Mouse (Mus musculus) frontal cortex, postnatal 25 days (tissue): ENCODE results near the gene Rbp7.
"Not testable (repeated sequence)": the region's sequence is repeated elsewhere in the genome, so short reads cannot be mapped to it uniquely, and the experiment has no call there.

Experiments
- DNase-seq, 2 experiments: peaks; one replicate each; pipeline ENCODE4 v3.0.0; 2022; ENCODE audit warnings: low spot score in 2 of 2

The Rbp7 gene

GRCm38 (mm10) chr4:149457163-149457562 lies 2.4 kb upstream of the Rbp7 start:
- DNase-seq: not testable (repeated sequence)

GRCm38 (mm10) chr4:149454263-149454662 lies 515 bp downstream of the Rbp7 start:
- DNase-seq: no peak

GRCm38 (mm10) chr4:149453656-149454055 lies 1.1 kb downstream of the Rbp7 start:
- no peak for DNase-seq

- no peak for DNase-seq
Measured at GRCm38 (mm10) chr4:149450636-149451035, 4.1 kb downstream of the Rbp7 start.

- no peak for DNase-seq
Measured at GRCm38 (mm10) chr4:149446309-149446708, 8.5 kb downstream of the Rbp7 start.

GRCm38 (mm10) chr4:149445868-149446267 lies 8.9 kb downstream of the Rbp7 start:
- DNase-seq: peak in 1 of 2 experiments; percentile 14

GRCm38 (mm10) chr4:149444964-149445701 lies 9.6 kb downstream of the Rbp7 start:
- DNase-seq: peak; percentile 59 to 79

GRCm38 (mm10) chr4:149444465-149444864 lies 10.3 kb downstream of the Rbp7 start:
- DNase-seq: no peak

GRCm38 (mm10) chr4:149442436-149442835 lies 12.3 kb downstream of the Rbp7 start:
- no peak for DNase-seq

GRCm38 (mm10) chr4:149440576-149440975 lies 14.2 kb downstream of the Rbp7 start:
- no peak for DNase-seq

- DNase-seq: not testable (repeated sequence)
Measured at GRCm38 (mm10) chr4:149431887-149432286, 22.9 kb downstream of the Rbp7 start.

GRCm38 (mm10) chr4:149429592-149429991 lies 25.2 kb downstream of the Rbp7 start:
- DNase-seq: no peak

- DNase-seq: peak; percentile 94 to 95
Measured at GRCm38 (mm10) chr4:149426325-149427199, 28.2 kb downstream of the Rbp7 start, which contains the start of gene Ube4b. Gene Ube4b (minus strand): TSS chr4:149426749.

- DNase-seq: peak; percentile 29 to 33
Measured at GRCm38 (mm10) chr4:149425801-149426292, 28.9 kb downstream of the Rbp7 start.

GRCm38 (mm10) chr4:149424755-149425154 lies 30.0 kb downstream of the Rbp7 start:
- no peak for DNase-seq

GRCm38 (mm10) chr4:149417854-149418365 lies 36.9 kb downstream of the Rbp7 start:
- DNase-seq: no peak

- no peak for DNase-seq
Measured at GRCm38 (mm10) chr4:149416986-149417385, 37.8 kb downstream of the Rbp7 start.

- no peak for DNase-seq
Measured at GRCm38 (mm10) chr4:149416417-149416816, 38.4 kb downstream of the Rbp7 start.

GRCm38 (mm10) chr4:149415651-149416169 lies 39.1 kb downstream of the Rbp7 start:
- no peak for DNase-seq

- DNase-seq: no peak
Measured at GRCm38 (mm10) chr4:149414259-149414658, 40.5 kb downstream of the Rbp7 start.

GRCm38 (mm10) chr4:149409759-149410158 lies 45.0 kb downstream of the Rbp7 start:
- no peak for DNase-seq

- DNase-seq: no peak
Measured at GRCm38 (mm10) chr4:149408331-149408730, 46.4 kb downstream of the Rbp7 start.
